Mouse (Mus musculus) small intestine, adult 2 months (tissue): ENCODE measurements around the gene Luzp1. TPM values are rescaled to one million over a fixed set of nuclear protein-coding genes. Genes with fewer than 3 reads are reported as not detected.

Experiments
- H3K27ac ChIP-seq: fragments of 200-500 bp; 2 replicates; pipeline ENCODE4 v1.5.1; 2012; ENCODE audit warnings: low read depth, low read length, control low read depth, inconsistent platforms; ENCODE audit not compliant: insufficient read depth
- H3K27me3 ChIP-seq: fragments of 200-500 bp; 2 replicates; pipeline ENCODE4 v1.6.1; 2012; ENCODE audit warnings: mild to moderate bottlenecking, moderate library complexity, low read length, inconsistent platforms; ENCODE audit not compliant: control insufficient read depth, insufficient read depth
- H3K36me3 ChIP-seq: fragments of 200-500 bp; 2 replicates; pipeline ENCODE4 v1.6.1; 2012; ENCODE audit warnings: mild to moderate bottlenecking, low read length, control low read depth, inconsistent platforms; ENCODE audit not compliant: control insufficient read depth, insufficient read depth
- H3K4me1 ChIP-seq: fragments of 200-500 bp; 2 replicates; pipeline ENCODE4 v1.6.1; 2012; ENCODE audit warnings: low read length, inconsistent platforms, mixed read lengths; ENCODE audit not compliant: control insufficient read depth, insufficient read depth, insufficient read length
- H3K4me3 ChIP-seq: fragments of 200-500 bp; 2 replicates; pipeline ENCODE4 v1.5.1; 2012; ENCODE audit warnings: low read depth, mild to moderate bottlenecking, control low read depth, inconsistent platforms, low read length, moderate library complexity
- CTCF ChIP-seq: fragments of 200-500 bp; IDR thresholded peaks from 2 replicates; pipeline ENCODE4 v1.5.1; 2012; ENCODE audit warnings: low read depth, mild to moderate bottlenecking, control low read depth, inconsistent platforms, low read length, moderate library complexity, mixed read lengths; ENCODE audit not compliant: insufficient replicate concordance, insufficient read length; ENCODE audit errors: extremely low read depth
- POLR2A ChIP-seq: fragments of 200-500 bp; IDR thresholded peaks from 2 replicates; pipeline ENCODE4 v1.6.1; 2012; ENCODE audit warnings: low read depth, mild to moderate bottlenecking, control low read depth, inconsistent platforms, low read length, moderate library complexity
- WGBS: fragments of 180-500 bp; shearing (Covaris S2); methylation state at CpG from one replicate; pipeline ENCODE4 v1.1.7; 2018; 5-methylcytosine and 5-hydroxymethylcytosine counted together
- polyA plus RNA-seq: library from polyadenylated mRNA; depleted of rRNA; stranded (reverse); fragments of >200 nt; gene quantifications from 2 replicates; pipeline ENCODE4 v1.2.3, GENCODE M21; 2012

Luzp1 gene
- polyA plus RNA-seq, 1 experiment: 18.0 TPM

DNA sequence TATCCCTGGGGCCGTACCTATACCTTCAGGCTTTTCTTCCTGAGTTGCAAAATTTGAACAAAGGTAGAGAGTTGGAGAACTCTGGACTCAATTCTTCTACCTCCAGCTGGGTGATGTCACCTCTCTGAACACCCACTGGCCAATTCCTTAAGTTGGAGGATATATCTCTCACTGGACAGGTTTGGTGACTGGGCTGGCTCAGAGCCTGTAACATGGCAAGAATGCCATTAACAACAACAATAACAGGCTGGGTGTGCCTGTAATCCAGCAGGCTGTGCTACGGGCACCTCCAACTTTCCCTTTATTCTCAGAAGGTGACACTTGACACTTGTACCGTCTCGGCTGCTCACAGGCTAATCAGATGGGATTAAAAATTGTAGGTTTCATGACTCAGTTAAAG lies 30.5 kb upstream of the Luzp1 start:
- H3K36me3 ChIP-seq: no peaks in the 10 kb centered on the region
- H3K4me3 ChIP-seq: no peak overlapping the region
- WGBS: 21% methylated on average over 4 of the region's 4 CpGs
- TF ChIP-seq CTCF (no peak), POLR2A (no peak)
- peaks cover 5% of the 10 kb centered on the region; the same call in 1 of the 2 replicates for H3K4me1 ChIP-seq
- no peak overlapping the region for H3K27ac ChIP-seq
- no peaks in the 10 kb centered on the region for H3K27me3 ChIP-seq

DNA sequence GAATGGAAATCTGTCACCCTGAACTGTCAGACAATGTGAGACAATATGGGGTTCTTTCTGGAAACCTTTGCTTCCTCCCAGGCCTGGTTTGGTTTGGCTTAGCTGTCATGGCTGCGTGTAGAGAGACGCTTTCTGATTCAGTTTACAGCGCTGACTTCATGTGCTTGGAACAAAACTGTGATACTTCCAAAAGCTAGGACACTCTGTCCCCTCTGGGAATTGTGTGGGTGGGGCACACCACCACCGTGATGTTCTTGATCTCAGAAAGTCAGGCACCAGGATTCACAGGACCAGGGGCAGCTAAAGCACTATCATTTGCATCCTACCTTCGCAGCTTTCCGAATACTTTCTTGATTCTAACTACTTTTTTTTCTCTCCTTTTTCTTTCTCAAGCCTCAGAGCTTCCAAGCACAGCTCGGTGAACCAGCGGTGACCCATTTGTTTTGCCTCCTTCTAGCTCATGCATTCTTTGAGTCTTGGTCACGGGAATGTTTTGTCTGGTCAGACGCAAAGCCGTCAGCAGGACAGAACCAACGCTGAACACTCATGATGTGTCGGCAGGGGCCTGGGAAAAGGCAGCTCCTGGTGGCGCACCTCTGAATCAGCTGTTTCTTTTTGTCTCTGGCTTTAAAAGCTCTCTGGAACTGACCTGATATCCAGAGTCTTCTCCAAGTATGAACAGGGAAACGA lies 28.1 kb upstream of the Luzp1 start:
- Histone ChIP-seq H3K4me3 (no peak overlapping the region), H3K4me1 (peaks cover 8% of the 10 kb centered on the region; the same call in 1 of the 2 replicates), H3K36me3 (no peaks in the 10 kb centered on the region), H3K27me3 (no peaks in the 10 kb centered on the region), H3K27ac (no peak overlapping the region)
- 82% methylated on average over 15 of the region's 15 CpGs for whole genome bisulfite sequencing
- TF ChIP-seq CTCF: no peak
- no peak for TF ChIP-seq POLR2A

DNA sequence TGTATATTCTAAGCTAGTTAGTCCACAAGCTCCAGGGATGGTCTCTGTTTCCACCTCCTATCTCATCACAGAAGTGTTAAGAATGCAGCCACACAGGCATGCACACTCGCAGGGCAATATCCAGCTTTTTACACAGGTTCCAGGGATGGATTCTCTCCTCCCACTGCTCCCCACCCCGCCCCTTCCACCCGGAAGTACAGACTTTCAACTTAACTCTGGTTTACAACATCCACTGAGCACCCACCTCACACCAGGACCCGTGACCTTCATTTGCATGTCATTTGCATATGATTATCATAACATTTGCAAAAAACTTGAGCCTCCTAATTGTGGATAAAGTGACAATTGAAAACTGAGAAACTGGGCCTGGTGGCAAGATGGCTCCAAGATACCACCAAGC lies 25.0 kb upstream of the Luzp1 start:
- Histone ChIP-seq H3K4me3 (no peak overlapping the region), H3K4me1 (peaks cover 4% of the 10 kb centered on the region; the same call in 1 of the 2 replicates), H3K27ac (peak overlapping the region; percentile 19), H3K36me3 (no peaks in the 10 kb centered on the region), H3K27me3 (no peaks in the 10 kb centered on the region)
- WGBS: 42% methylated on average over 4 of the region's 4 CpGs
- TF ChIP-seq CTCF: no peak
- TF ChIP-seq POLR2A: no peak

DNA sequence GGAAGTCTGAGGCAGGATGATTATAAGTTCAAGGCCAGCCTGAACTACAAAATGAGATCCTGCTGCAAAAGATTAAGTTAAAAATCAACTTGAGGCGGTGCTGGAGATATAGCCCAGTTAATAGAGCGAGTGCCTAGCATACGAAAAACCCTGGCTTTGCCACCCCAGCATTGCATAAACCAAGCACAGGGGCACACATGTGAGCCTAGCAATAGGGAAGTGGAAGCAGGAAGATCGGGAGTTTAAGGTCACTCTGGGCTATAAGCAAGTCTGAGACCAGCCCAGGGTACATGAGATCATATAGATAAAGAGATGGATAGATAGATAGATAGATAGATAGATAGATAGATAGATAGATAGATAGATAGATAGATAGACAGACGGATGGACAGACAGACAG lies 19.8 kb upstream of the Luzp1 start:
- no peaks in the 10 kb centered on the region for H3K27me3 ChIP-seq
- no peak overlapping the region for H3K4me3 ChIP-seq
- H3K4me1 ChIP-seq: peaks cover 28% of the 10 kb centered on the region; the same call in 1 of the 2 replicates
- H3K27ac ChIP-seq: peak overlapping the region; percentile 91; the same call in 1 of the 2 replicates
- H3K36me3 ChIP-seq: no peaks in the 10 kb centered on the region
- TF ChIP-seq CTCF (no peak), POLR2A (no peak)
- 47% methylated on average over 5 of the region's 5 CpGs for WGBS

DNA sequence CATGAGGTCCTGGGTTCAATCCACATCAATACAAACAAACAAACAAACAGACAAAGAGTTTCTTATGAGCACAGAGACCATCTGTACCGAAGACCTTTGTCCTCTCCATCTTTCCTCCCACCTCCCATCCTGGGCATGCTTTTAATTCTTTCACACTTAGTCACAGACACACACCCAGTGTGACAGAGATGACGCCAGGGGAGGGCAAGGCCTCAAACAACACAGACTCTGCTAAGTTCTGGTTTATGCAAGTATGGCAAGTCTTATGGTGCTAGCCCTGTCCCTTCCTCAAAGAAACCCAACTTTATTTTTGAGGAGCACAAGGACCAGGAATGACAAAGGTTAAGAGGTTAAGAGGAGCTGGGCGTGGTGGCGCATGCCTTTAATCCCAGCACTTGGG lies 19.3 kb upstream of the Luzp1 start:
- 73% methylated on average over 4 of the region's 4 CpGs for WGBS
- peak overlapping the region; percentile 91 for H3K27ac ChIP-seq
- TF ChIP-seq CTCF: no peak
- TF ChIP-seq POLR2A: no peak
- no peak overlapping the region for H3K4me3 ChIP-seq
- no peaks in the 10 kb centered on the region for H3K36me3 ChIP-seq
- peaks cover 28% of the 10 kb centered on the region; the same call in 1 of the 2 replicates for H3K4me1 ChIP-seq
- H3K27me3 ChIP-seq: no peaks in the 10 kb centered on the region

DNA sequence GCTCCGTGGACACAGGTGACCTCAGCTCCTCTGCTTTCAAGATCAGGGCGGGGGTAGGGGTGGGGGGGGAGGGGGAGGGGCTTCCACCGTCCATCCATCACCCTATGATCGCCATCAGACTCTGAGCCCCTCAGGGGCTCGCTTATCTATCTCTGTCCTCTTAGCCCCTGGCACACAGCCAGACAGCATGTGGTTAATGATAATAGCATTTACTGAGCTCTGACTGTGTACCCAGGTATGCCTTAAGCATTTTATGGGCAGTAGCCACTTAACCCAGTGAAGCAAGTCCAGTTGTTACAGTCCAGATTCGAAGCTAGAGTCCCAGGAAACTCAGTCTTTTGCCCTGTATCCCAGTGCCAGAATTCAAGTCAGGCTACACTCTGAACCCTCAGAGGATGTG lies 18.0 kb upstream of the Luzp1 start:
- WGBS: 5% methylated on average over 6 of the region's 6 CpGs
- H3K4me1 ChIP-seq: peaks cover 24% of the 10 kb centered on the region; the same call in 1 of the 2 replicates
- peak overlapping the region; percentile 94 for H3K27ac ChIP-seq
- no peak for TF ChIP-seq POLR2A
- no peak for TF ChIP-seq CTCF
- no peaks in the 10 kb centered on the region for H3K36me3 ChIP-seq
- H3K4me3 ChIP-seq: no peak overlapping the region
- no peaks in the 10 kb centered on the region for H3K27me3 ChIP-seq

DNA sequence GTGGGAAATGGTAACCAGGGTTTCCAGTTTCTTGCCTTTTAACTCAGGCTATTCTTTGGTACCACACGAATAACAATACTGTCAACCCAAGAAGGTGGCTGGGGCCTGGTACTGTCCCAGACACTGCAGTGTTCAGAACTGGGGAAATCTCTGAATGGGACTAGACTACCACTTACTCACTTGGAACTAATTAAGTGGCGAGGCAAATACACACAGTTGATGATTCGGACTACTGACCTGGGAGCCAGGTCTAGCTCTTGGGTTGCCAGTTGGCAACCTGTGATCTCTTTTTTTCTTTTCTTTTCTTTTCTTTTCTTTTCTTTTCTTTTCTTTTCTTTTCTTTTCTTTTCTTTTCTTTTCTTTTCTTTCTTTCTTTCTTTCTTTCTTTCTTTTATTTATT lies 17.3 kb upstream of the Luzp1 start:
- Histone ChIP-seq H3K27ac (peak overlapping the region; percentile 94), H3K4me3 (no peak overlapping the region), H3K4me1 (peaks cover 24% of the 10 kb centered on the region; the same call in 1 of the 2 replicates), H3K27me3 (no peaks in the 10 kb centered on the region), H3K36me3 (no peaks in the 10 kb centered on the region)
- TF ChIP-seq CTCF (no peak), POLR2A (no peak)
- 58% methylated on average over 3 of the region's 3 CpGs for WGBS
